Mouse (Mus musculus) adrenal gland, postnatal 36 days (tissue): ENCODE measurements around the gene Gys1. TPM values are rescaled to one million over a fixed set of nuclear protein-coding genes. Genes with fewer than 3 reads are reported as not detected.
A peak's percentile ranks its signal among the peaks of the same experiment; 100 is the strongest.
"Not testable (repeated sequence)": the region's sequence is repeated elsewhere in the genome, so short reads cannot be mapped to it uniquely, and the experiment has no call there.

ENCODE experiments used
- DNase-seq, 2 experiments: peaks; one replicate each; pipeline ENCODE4 v3.0.0; 2021; ENCODE audit warnings: mixed read lengths in 1 of 2
- microRNA-seq: library from miRNA; unstranded; fragments of <30 nt; microRNA quantifications from one replicate; pipeline ENCODE4 v1.2.0, GENCODE M21; 2021
- total RNA-seq, 2 experiments: library from RNA; stranded (reverse); gene quantifications; 2 replicates each; pipeline ENCODE4 v1.2.3; 2021

The Gys1 gene
- total RNA-seq, 2 experiments from 2014 or later: 41.7 to 43.9 TPM

DNA sequence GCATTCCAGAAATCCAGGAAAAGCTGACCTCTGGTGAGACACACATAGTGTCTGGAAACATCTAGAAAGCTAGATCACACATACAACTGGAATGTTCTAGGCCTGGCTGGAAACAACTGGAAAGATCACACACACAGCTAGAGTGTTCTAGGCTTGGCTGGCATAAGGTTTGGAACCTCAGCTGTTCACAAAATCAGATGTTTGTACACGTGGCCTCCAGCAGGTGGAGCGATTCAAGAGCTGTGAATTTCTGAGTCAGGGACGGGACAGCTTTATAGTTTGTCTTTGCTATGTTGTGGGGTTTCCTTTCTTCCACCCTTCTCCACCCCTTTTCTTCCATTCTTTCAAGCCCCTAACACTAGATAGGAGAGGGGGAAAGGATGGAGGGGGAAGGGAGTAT, 42.4 kb downstream of the Gys1 start:
- DNase-seq: peak; percentile 68 to 76

DNA sequence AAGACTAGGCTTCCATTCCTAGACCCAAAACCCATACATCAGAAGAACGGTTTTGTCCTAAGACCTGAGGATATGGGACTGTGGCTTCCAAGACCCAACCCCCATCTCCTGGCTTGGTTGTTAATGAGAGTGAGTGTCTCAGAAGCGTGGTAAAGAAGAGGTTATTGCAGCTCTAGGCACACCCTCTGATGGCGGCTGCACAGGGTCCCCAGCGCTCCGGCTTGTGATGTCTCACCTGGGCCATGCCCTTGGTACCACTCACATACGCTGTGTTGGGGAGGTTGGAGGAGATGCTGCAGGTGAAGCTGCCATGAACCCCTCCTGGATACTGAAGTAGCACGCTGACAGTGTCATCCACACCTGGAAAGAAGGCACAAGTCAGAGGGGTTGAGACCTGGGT, 44.1 kb downstream of the Gys1 start:
- DNase-seq: no peak

GRCm38 (mm10) chr7:45480310-45480709, 45.7 kb downstream of the Gys1 start:
- not testable (repeated sequence) for DNase-seq

- peak; percentile 61 to 74 for DNase-seq
These were observed 46.8 kb downstream of the Gys1 start, which contains the start of gene Tulp2 for GRCm38 (mm10) chr7:45481374-45481927. TSS of gene Tulp2 (plus strand) at chr7:45481877.

DNA sequence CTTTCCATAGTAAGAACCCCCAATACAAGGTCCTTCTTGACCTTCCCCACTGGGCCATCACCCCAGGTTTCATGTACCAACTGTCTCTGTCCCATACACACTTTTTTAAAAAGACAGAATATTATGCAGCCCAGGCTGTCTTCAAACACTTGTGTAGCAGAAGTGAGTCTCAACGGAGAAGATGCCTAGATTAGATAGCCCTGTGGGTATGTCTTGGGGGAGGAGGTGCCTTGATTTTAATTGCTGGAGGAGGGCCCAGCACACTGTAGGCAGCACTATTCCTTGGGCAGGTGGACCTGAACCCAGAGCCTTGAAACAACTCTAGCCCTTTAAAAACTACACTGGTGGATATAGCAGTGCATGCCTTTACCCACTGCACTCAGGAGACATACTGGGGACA, 47.5 kb downstream of the Gys1 start:
- DNase-seq: no peak

- DNase-seq: peak in 1 of 2 experiments; percentile 25
These were observed 50.3 kb downstream of the Gys1 start for GRCm38 (mm10) chr7:45484985-45485384.

DNA sequence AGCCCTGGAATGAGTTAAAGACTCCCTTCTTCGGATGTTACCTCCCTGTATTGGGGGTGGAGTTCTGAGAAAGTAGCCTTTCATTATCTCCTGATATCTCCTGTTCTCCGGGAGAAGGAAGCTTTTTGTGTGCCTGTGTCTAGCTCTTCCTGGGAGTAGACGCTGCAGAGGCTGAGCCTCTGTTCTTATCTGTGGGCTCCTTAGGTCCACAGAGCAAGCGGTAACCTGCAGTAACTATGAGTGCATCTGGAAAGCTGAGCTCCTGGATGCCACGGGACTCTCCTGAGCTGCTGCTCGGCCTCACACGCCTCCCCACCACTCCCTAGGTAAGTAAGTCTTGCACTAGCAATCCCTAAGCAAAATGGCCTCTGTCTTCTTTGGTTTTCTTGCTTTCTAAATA, 51.5 kb downstream of the Gys1 start:
- DNase-seq: no peak

GRCm38 (mm10) chr7:45486761-45487415, 52.2 kb downstream of the Gys1 start, which contains the start of gene Gm45808:
TSS of gene Gm45808 (minus strand) at chr7:45486811.
- no peak for DNase-seq

- DNase-seq: no peak
These were observed 53.2 kb downstream of the Gys1 start for GRCm38 (mm10) chr7:45487861-45488292.

DNA sequence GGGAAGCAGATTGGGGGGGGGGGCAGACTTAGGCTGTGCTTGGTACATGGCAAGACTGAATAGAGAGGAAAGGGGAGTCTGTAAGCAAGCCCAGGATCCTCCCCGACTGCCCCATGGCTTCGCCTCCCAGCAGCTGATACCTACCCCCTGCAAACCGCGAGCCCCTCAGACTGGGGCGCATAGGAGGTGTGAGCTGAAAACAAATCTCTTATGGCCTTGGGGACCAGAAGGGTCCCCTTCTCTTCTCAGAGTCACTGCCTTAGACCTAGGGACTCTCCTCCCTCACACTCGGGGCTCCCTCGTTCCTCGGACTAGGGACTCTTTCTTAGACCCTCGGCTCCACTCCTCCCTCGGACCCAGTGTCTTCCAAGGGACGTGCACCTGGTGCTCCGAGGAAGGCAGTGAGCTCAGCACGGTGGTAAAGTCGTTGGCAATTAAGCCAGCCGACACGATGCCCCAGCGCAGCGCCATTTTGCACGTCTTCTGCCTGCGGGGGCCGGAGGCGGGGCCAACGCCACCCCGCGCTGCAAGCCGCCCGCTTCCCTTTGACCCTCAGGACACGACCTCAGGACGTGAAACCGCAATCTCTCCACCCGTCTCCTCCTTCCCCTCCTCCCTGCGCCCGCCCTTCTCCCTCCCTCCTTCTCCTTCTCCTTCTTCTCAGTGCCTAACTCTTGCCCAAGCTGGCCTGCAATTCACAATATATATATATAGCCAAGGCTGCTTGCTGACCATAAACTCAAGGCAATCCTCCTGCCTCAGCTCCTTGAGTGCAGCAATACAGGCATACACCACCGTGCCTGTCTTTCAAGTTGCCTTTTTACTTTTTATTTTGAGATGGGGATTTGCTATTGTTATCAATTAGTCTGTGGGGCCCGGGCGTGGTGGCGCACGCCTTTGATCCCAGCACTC, 53.9 kb downstream of the Gys1 start, which contains the start of gene Dhdh:
TSS of gene Dhdh (minus strand) at position 513 of the 912 bp plus-strand sequence.
- DNase-seq: peak; percentile 88 to 91

GRCm38 (mm10) chr7:45489578-45489977, 54.9 kb downstream of the Gys1 start:
- no peak for DNase-seq

- DNase-seq: peak; percentile 32 to 51
These were observed 56.2 kb downstream of the Gys1 start for GRCm38 (mm10) chr7:45490822-45491221.

DNA sequence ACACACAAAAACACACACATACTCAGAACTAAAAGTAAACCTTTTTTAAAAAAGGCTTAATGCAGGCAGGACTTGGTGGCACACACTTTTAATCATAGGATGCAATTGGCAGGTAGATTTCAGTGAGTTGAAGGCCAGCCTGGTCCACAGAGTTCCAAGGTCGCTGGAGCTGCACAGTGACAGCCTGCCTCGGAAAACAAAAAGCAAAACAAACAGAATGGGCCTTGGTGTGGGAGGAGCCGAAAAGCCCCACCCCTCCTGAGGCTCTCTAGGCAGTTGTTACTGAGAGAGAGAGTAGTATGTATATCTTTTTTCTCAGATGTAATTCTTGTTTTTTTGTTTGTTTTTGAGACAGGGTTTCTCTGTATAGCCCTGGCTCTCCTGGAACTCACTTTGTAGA, 56.6 kb downstream of the Gys1 start:
- peak; percentile 64 to 81 for DNase-seq

DNA sequence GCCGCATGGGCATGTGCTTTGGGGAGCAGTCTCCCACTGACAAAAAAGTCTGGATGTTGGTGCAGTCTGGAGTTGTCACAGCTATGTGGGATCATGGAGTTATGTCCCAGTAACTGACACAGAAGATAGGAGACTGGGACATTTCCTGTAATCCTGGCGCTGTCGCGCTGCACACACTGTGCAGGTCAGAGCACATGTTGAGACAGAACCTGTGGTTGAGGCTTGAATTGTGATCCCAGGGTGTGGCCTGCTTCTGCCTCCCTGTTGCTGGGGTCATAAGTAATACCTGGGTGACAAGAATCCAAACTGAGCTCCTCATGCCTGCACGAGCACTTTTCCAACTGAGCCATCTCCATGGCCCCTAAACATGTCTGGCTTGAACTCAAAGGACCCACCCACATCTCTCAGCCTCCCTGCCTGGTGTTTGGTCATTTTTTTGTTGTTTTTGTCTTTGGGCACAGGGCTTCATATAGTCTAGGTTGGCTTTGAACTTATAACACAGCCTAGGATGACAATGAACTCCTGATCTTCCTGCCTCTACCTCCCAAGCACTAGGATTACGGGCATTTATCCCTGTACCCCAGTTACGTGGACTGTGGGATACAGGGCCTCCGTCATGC, 57.7 kb downstream of the Gys1 start:
- DNase-seq: no peak

- DNase-seq: peak in 1 of 2 experiments; percentile 19
These were observed 58.3 kb downstream of the Gys1 start for GRCm38 (mm10) chr7:45492951-45493350.

GRCm38 (mm10) chr7:45494548-45494947, 59.9 kb downstream of the Gys1 start:
- DNase-seq: no peak

DNA sequence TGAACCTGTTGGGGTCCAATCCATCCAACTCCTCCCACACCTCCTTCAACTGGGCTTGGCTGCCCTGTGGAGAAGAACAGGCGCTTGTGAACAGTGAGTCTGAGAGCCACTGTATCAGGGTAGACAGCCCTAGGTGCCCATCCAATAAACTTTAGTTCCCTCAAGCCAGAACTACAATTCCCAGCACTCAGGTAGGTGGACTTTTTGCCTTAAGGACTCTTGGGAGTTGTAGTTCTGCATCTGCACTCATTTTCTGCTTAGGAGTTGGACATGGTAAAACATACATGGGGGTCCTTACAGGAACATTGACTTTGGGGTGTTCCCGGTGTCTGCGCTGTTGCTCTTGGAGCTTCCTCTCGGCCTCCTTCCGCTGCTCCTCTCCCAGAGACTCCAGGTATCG, 63.8 kb downstream of the Gys1 start:
- DNase-seq: no peak

Small RNA genes lying within 50 kb of the gene (microRNA-seq; reads per million reads assigned to microRNA genes)
- gene Gm22133: 0.75 reads per million

Other genes starting within 250 kb of the Gys1 start
- gene Ccdc155, start 230.0 kb upstream of the Gys1 start, total RNA-seq: not detected
- gene Dkkl1, start 222.7 kb upstream of the Gys1 start, total RNA-seq: not detected
- 10 to 100 TPM; 10.6 to 15.3 TPM for gene Tead2, start 219.1 kb upstream of the Gys1 start, total RNA-seq
- 1 to 10 TPM; 2.2 to 4.1 TPM for gene Cd37, start 195.7 kb upstream of the Gys1 start, total RNA-seq
- gene Slc6a16, start 193.8 kb upstream of the Gys1 start, total RNA-seq: not detected
- under 1 TPM in 1 of 2 experiments, not detected in 1; 0.13 TPM for gene Slc6a21, start 157.3 kb upstream of the Gys1 start, total RNA-seq
- 1 to 10 TPM; 5.7 to 8.5 TPM for gene Trpm4, start 101.1 kb upstream of the Gys1 start, total RNA-seq
- under 1 TPM in 1 of 2 experiments, not detected in 1; 0.13 TPM for gene Hrc, start 99.6 kb upstream of the Gys1 start, total RNA-seq
- 1 to 10 TPM; 1.5 to 1.7 TPM for gene Ppfia3, start 67.8 kb upstream of the Gys1 start, total RNA-seq
- 1 to 10 TPM in 1 of 2 experiments, under 1 TPM in 1; 0.70 to 2.8 TPM for gene Lin7b, start 64.3 kb upstream of the Gys1 start, total RNA-seq
- gene Snrnp70, start 39.1 kb upstream of the Gys1 start, total RNA-seq: 100 to 1,000 TPM; 223 to 308 TPM
- gene Kcna7, start 29.2 kb upstream of the Gys1 start, total RNA-seq: not detected
- not detected for gene Ntf5, start 21.1 kb upstream of the Gys1 start, total RNA-seq
- gene Lhb, start 14.0 kb upstream of the Gys1 start, total RNA-seq: not detected
- 10 to 100 TPM; 50.3 to 56.3 TPM for gene Ruvbl2, start 3.3 kb downstream of the Gys1 start, total RNA-seq
- gene Ftl1, start 25.0 kb downstream of the Gys1 start, total RNA-seq: 1,000 to 10,000 TPM in 1 of 2 experiments, 100 to 1,000 TPM in 1; 896 to 1,448 TPM
- 10 to 100 TPM; 60.1 to 64.5 TPM for gene Bax, start 32.1 kb downstream of the Gys1 start, total RNA-seq
- gene Tulp2, start 47.0 kb downstream of the Gys1 start, total RNA-seq: 1 to 10 TPM in 1 of 2 experiments, under 1 TPM in 1; 0.86 to 2.1 TPM
- gene Gm45808, start 52.0 kb downstream of the Gys1 start, total RNA-seq: 10 to 100 TPM; 39.2 to 52.3 TPM
- 10 to 100 TPM; 57.8 to 75.6 TPM for gene Dhdh, start 54.0 kb downstream of the Gys1 start, total RNA-seq
- 100 to 1,000 TPM; 263 to 267 TPM for gene Nucb1, start 75.6 kb downstream of the Gys1 start, total RNA-seq
- gene Ppp1r15a, start 91.4 kb downstream of the Gys1 start, total RNA-seq: 10 to 100 TPM; 45.7 to 68.4 TPM
- 1 to 10 TPM; 3.5 to 4.2 TPM for gene Plekha4, start 91.5 kb downstream of the Gys1 start, total RNA-seq
- 1 to 10 TPM in 1 of 2 experiments, under 1 TPM in 1; 0.56 to 1.2 TPM for gene Hsd17b14, start 120.0 kb downstream of the Gys1 start, total RNA-seq
- gene Bcat2, start 135.3 kb downstream of the Gys1 start, total RNA-seq: 100 to 1,000 TPM; 165 to 289 TPM
- under 1 TPM in 1 of 2 experiments, not detected in 1; 0.33 TPM for gene Fgf21, start 180.6 kb downstream of the Gys1 start, total RNA-seq
- not detected for gene Fut1, start 182.4 kb downstream of the Gys1 start, total RNA-seq
- under 1 TPM; 0.16 to 0.20 TPM for gene Izumo1, start 187.0 kb downstream of the Gys1 start, total RNA-seq
- 10 to 100 TPM; 18.7 to 26.0 TPM for gene Rasip1, start 192.6 kb downstream of the Gys1 start, total RNA-seq
- 10 to 100 TPM in 1 of 2 experiments, 1 to 10 TPM in 1; 3.0 to 11.0 TPM for gene Mamstr, start 205.1 kb downstream of the Gys1 start, total RNA-seq
- gene Fut2, start 231.6 kb downstream of the Gys1 start, total RNA-seq: under 1 TPM in 1 of 2 experiments, not detected in 1; 0.17 TPM
- gene Ntn5, start 249.2 kb downstream of the Gys1 start, total RNA-seq: under 1 TPM; 0.23 to 0.83 TPM